ENCODE assay signal across 9 mouse cellular contexts in genomic region chr2:52999524-52999969, GRCm38 (mm10).
A peak's percentile ranks its signal among the peaks of the same experiment; 100 is the strongest.
DNase-seq lines count a peak whose midpoint lies in the region; ATAC-seq and TF ChIP-seq lines count a peak whose summit lies in the region.
"Had no signal": no experiment of that assay in that cellular context is flagged by ENCODE, and none has a peak within 500 bp of the region (broad histone marks: within the 10 kb centered on the region; RNA-seq: fewer than 3 reads in every experiment).

No protein-coding gene starts in this region.

- no peaks in the 10 kb centered on the region for H3K27me3 ChIP-seq in kidney, adult 2 months (replicated peaks; ENCODE audit: control insufficient read depth, insufficient read depth, low read length)
- H3K27me3 ChIP-seq in kidney, embryonic 16.5 days (ENCODE audit: insufficient read depth, low read length) = no peaks in the 10 kb centered on the region
- no peaks in the 10 kb centered on the region for H3K27me3 ChIP-seq in thymus, adult 2 months (ENCODE audit: control insufficient read depth, insufficient read depth, low read length)
- H3K27me3 ChIP-seq: liver, embryonic 15.5 days had no signal

- no peak overlapping the region for H3K9ac ChIP-seq in kidney, embryonic 16.5 days (replicated peaks; ENCODE audit: low read length)
- H3K9ac ChIP-seq: liver, embryonic 15.5 days had no signal

- H3K36me3 ChIP-seq in kidney, adult 2 months (ENCODE audit: control insufficient read depth, insufficient read depth, low read length) = no peaks in the 10 kb centered on the region
- no peaks in the 10 kb centered on the region for H3K36me3 ChIP-seq in kidney, embryonic 16.5 days (ENCODE audit: insufficient read depth, low read length)
- no peaks in the 10 kb centered on the region for H3K36me3 ChIP-seq in thymus, adult 2 months (ENCODE audit: control insufficient read depth, insufficient read depth, low read length)
- H3K36me3 ChIP-seq: liver, embryonic 15.5 days had no signal

- no peaks in the 10 kb centered on the region for H3K9me3 ChIP-seq in kidney, embryonic 16.5 days (ENCODE audit: low read length)
- H3K9me3 ChIP-seq: liver, embryonic 15.5 days had no signal

- H3K27ac ChIP-seq in kidney, adult 2 months (ENCODE audit: insufficient read depth, low read depth, low read length) = no peak overlapping the region
- no peak overlapping the region for H3K27ac ChIP-seq in kidney, embryonic 16.5 days (ENCODE audit: low read length)
- no peak overlapping the region for H3K27ac ChIP-seq in thymus, adult 2 months (ENCODE audit: control insufficient read depth, insufficient read depth, low read length)
- H3K27ac ChIP-seq: liver, embryonic 15.5 days had no signal

- no peak for TF ChIP-seq POLR2A in kidney, adult 2 months (IDR thresholded peaks at IDR 0.05; ENCODE audit: low read depth, low read length)
- TF ChIP-seq POLR2A in thymus, adult 2 months (IDR thresholded peaks at IDR 0.05; ENCODE audit: control insufficient read depth, extremely low read depth, insufficient read depth, low read length, poor library complexity) = no peak

- peak; percentile 33 for DNase-seq in adrenal gland, postnatal 10 days
- DNase-seq in adrenal gland, adult 8-10 months = no peak
- DNase-seq in kidney, adult 2 months = peak; percentile 39
- DNase-seq in brain, adult 2 months (ENCODE audit: low read depth, low spot score) = peak; percentile 71
- peak; percentile 30 for DNase-seq in lung, postnatal 36 days
- no peak for DNase-seq in thymus, adult 2 months

- WGBS in kidney, adult 2 months = 26% methylated on average over 3 of the region's 3 CpGs
- 33% methylated on average over 3 of the region's 3 CpGs for WGBS in kidney, embryonic 16.5 days
- 37% methylated on average over 3 of the region's 3 CpGs for WGBS in thymus, adult 2 months

- no peak for ATAC-seq in kidney, embryonic 16.5 days (ENCODE audit: low FRiP score, low TSS enrichment)
- ATAC-seq in erythroid progenitor cell, adult 5-6 weeks (replicated peaks; ENCODE audit: low FRiP score, poor library complexity, severe bottlenecking) = no peak

- no peak for TF ChIP-seq CTCF in kidney, adult 2 months (conservative IDR thresholded peaks at IDR 0.05; ENCODE audit: insufficient read depth, insufficient read length, low read depth, low read length)
- no peak for TF ChIP-seq CTCF in thymus, adult 2 months (IDR thresholded peaks at IDR 0.05; ENCODE audit: borderline replicate concordance, control insufficient read depth, extremely low read depth, insufficient read depth, low read length, poor library complexity)

- H3K4me3 ChIP-seq in kidney, adult 2 months (ENCODE audit: insufficient read depth, low read depth, low read length) = no peak overlapping the region
- H3K4me3 ChIP-seq in kidney, embryonic 16.5 days (ENCODE audit: low read length) = no peak overlapping the region
- H3K4me3 ChIP-seq in thymus, adult 2 months (ENCODE audit: control insufficient read depth, insufficient read depth, low read length) = no peak overlapping the region
- H3K4me3 ChIP-seq: liver, embryonic 15.5 days had no signal

- H3K4me2 ChIP-seq in kidney, embryonic 16.5 days (replicated peaks; ENCODE audit: low read depth, low read length) = no peak overlapping the region
- H3K4me2 ChIP-seq: liver, embryonic 15.5 days had no signal

- H3K4me1 ChIP-seq in kidney, adult 2 months (ENCODE audit: control insufficient read depth, insufficient read depth, low read length) = peaks cover 7% of the 10 kb centered on the region; the same call in 1 of the 2 replicates
- 0 out of 2 replicates have a peak, but pooled peaks cover 4% of the 10 kb centered on the region for H3K4me1 ChIP-seq in kidney, embryonic 16.5 days (ENCODE audit: insufficient read depth, low read length)
- H3K4me1 ChIP-seq in thymus, adult 2 months (replicated peaks; ENCODE audit: control insufficient read depth, insufficient read depth, low read length) = no peaks in the 10 kb centered on the region
- H3K4me1 ChIP-seq: liver, embryonic 15.5 days had no signal

Comparison
In these comparisons a context has a peak if more than half of its experiments do, and no peak if none do; other contexts are left out.
1. DNase-seq: peak in adrenal gland, postnatal 10 days (single experiment), kidney, adult 2 months (single experiment), brain, adult 2 months (single experiment) and lung, postnatal 36 days (single experiment); none in adrenal gland, adult 8-10 months (single experiment) and thymus, adult 2 months (single experiment).